Mouse (Mus musculus) cerebellum, postnatal 10 days (tissue): ENCODE data around the gene Zdhhc14.

Experiments
- DNase-seq, 2 experiments: peaks; one replicate each; pipeline ENCODE4 v3.0.0; 2021; ENCODE audit warnings: mixed read lengths in 2 of 2

The Zdhhc14 gene

DNA sequence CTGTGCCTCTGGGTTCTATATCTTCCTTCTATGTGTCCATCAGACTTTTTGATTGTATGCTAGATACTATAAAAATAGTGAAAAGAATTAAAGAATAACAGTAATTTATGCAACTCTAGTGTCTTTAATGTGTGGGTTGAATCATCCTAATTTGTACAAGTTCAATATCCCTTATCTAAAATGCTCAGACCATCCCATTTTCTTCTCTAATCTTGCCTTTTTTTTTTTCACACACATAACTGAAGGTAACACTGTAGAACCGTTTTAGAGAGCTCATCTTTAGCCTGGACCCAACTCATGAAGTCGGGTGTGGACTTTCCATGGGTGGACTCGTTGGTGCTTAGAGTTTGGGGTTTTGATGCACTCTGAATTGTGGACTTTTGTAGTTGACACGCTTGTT is 12.6 kb downstream of the Zdhhc14 start:
- DNase-seq, result no peak

DNA sequence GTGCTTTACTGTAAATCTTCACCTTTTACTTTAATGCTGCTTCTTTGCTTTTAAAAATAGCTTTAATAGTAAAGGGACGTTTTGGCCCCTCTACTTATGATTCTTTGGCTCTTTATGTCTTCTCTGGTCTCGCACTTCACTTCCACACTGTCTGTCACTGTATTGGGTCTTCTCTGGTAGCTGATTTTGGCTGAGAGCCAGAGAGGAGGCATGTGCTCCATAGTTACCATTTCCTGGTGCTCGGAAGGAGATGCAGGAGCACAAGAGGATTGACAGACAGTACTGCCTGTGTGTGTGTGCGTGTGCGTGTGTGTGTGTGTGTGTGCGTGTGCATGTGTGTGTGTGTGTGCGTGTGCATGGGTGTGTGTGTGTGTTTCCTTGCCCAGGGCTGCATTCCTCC is 14.2 kb downstream of the Zdhhc14 start:
- DNase-seq, result peak; percentile 75 to 80

DNA sequence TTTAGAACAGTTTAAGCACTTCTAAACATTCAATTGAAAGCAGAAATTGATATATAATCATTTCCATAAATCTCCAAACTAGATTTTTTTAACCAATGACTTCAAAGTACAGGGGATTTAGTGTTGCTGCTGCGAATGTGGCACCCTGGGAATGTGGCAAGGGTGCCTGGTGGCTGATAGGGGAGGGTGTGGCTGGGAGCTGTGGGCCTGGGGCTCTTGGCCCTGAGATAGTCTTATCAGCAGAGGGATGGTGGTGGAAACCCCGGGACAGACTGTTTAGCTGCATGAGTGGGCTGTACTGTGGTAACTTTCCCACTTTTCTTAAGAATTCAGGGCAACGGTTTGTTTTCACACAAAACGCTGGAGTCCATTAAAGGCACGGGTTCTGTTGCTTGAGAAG is 14.6 kb downstream of the Zdhhc14 start:
- no peak for DNase-seq

DNA sequence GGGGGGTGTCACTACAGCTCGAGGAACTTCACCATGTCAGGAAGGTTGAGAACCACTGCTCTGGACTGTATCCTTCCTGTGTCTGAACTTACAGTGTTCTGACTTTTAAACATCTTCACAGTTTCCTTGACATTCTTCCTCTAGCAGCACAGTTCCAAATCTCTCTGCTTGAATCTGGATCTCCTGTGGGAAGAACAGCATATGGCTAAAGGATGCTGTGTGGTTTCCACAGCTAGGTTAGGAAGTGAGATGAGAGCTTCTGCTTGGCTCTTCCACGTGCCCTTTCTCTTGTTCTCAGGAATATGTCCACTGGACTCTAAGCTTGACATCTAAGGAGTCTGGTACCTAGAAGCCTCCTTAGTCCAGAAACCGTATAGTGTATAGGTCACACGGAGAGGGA is 15.7 kb downstream of the Zdhhc14 start:
- no peak for DNase-seq

DNA sequence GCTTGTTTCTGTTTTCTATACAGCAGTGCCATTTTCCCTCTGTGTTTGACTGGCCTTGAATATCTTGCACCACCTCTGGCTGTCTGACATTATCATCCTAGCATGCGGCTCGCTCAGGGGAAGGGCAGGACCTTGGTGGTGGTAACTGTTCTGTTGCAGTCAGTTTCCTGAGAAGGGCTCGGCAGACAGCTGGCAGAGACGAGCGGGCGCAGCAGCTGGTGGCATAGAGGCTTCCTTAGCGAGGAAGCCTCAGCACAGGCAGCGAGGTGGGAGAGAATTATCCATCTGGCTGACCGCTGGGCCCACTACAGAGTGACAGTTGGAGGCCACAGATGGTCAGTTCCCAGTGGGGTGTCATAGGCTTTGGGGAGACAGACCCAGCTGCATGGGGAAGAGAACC is 18.2 kb downstream of the Zdhhc14 start:
- DNase-seq, result peak; percentile 53 to 63

DNA sequence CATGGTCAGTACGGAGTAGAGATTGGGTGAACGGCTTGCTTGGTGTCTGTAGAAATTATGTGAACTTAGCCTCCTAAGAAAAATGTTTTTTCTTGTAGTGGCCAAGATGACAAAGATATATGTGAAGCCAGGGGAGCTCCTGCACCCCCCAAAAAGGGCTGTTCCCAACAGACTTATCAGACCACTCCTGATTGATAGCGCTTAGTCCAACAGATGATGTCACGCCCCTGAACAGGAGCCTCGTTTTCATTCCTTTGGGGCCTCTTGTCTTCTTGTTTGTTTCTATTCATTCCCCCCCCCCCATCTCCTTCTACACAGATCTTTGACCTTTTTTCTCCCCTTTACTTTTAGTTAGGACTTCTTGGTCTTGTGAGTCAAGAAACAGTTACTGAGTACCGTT is 19.4 kb downstream of the Zdhhc14 start:
- DNase-seq, result no peak

DNA sequence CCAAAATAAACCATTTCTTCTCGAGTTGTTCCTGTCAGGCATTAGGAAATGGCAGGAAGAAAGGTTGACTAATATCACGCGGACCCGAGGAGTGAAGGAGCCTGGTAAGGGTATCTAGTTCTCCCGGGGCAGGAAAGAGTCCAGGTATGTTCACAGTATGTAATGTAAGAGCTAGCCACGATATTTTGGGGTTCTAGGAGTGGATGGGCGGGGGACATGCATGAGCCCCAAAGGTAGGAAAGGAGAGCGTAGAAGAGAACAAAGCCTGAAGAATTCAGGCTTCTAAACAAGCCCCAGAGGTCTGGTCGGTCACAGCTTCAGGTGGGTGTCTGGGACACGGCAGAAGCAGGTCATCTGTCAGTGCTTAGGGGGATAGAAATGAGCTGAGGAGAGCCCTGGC is 27.1 kb downstream of the Zdhhc14 start:
- DNase-seq, result no peak

DNA sequence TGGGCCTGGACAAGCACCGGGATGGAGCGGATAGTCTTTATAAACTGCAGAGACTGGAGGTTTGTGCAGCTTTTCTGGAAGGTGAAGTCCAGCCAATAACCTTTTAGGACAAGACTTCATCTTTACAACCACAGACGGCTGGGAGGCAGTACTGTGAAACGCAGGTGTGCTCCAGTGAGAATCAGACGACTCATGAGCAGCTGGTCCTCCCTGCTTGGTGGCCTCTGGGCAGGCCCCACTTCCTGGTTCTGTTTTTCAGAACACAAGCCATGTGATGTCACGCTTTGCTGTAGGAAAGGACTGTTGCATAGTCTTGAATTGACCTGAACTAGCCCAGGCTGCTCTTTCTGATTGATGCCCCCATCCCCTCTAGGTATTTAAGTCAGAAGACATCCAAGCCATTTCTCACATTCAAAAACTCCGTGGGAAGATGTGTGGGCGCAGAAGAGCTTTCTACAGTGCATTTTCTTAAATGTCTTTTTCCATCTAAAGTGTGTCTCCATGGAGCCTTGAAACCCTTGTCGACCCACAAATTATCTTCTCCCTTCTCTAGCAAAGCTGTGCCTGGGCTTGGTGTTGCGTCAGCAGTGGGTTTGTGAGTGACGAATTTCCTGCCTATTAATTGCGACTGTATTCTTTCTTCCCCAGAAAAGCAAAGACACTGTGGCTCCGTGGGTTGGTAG is 27.7 kb downstream of the Zdhhc14 start:
- DNase-seq, result no peak

DNA sequence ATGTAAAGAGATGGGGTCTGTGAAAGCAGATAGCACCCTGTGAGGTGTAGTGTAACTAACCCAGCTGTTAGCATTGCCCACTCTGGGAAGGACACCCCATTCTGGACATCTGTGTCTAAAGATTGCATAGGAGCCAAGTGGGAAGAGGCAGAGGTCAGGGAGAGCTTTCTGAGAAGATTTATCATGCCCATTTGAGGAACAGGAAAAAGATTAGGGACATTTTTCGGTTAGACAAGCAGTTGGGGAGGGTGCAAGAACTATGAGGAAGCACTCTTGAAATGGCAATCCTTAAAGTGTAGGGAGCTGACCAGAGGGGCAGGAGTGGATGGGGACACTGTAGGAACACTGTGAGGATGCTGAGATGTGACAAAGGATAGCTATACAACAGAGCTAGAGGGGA is 29.2 kb downstream of the Zdhhc14 start:
- DNase-seq, result no peak

DNA sequence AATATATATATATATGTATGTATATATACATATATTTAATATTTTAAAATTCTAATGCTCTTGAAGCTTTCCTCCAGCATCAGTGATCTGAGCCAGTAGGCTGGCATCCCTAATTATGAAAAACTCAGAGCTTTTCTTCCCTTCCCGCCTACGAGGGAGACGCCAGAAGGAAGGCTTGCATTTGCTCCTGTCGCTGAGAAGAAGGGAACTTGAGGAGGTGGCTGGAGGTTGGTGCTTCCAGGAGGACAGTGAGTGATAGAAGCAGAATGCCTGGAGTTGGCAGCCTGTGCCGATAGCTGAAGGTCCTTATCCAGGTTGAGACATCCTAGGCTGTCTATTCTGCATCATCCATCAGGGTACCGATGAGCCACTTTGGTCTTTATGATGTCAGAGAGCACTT is 37.2 kb downstream of the Zdhhc14 start:
- DNase-seq, result no peak

DNA sequence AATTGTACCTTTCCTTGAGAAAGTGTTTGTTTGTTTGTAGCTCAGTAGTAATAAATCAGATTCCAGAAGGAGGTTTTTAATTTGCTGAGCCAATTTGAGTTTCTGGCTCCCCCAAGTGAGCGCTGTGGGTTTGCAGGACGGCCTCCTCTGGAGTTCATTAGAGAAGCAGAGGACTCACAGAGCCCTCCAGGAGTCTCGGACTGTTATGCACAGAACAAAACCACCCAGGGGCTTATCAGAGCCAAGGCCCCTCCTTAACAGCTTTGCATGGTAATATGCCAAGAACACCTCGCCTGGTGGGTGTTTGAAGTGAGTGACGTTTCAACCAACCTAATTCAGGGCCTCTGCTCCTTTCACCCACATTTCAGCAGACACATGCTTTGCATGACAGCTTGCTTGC is 40.5 kb downstream of the Zdhhc14 start:
- DNase-seq, result no peak

DNA sequence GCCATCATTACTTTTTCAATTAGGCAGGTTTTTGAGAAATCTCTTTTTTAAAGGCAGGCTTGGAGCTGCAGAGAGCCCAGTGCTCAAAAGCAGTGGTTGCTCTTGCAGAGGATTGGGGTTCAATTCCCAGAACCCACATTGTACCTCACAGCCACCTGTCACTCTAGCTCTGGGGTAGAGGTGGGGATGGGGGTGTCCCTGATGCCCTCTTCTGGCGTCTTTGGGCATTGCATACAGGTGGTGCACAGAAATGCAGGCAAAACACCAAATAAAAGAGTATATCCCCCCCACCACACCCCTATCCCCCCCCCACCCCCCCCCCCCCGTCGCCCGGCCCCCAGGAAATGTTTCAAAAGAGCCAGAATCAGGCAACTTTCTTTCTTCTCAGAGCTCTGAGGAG is 43.0 kb downstream of the Zdhhc14 start:
- peak; percentile 39 to 62 for DNase-seq

DNA sequence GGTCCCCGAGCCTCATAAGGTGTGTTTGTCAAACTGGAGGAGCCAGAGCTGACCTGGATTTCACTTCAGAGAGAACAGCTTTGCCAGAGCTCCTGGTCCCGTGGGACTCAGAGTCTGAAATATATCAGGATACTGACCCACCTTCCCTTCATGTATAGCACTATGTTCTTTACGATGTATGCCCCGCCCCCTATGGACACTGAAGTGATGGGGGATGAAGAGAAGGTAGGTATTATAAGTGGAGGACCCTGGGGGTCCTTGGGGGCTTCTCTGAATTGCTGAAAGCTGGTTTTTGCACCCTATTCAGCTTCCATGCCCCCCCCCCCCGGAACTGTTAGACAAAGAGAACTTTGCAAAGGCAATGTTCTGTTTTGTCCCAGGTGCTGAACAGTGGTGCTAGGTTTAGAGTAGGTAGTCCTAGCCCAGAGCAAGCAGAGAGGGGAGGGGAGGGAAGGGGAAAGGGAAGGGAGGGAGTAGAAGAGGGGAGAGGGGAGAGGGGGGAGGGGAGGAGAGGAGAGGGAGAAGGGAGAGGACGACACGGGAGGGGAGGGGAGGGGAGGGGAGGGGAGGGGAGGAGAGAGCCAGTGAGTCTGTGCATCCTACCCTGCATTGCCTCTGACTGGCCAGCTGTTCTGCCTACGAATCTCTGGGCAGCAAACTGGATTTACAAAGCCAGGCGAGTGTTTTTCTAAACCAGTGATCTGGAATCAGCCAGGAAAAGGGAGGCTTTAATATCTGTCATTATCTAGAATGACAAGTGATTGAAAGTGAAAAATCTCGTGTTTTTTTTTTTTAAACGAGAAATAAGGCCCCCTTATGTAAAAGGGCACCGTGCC is 44.1 kb downstream of the Zdhhc14 start:
- DNase-seq, result no peak

DNA sequence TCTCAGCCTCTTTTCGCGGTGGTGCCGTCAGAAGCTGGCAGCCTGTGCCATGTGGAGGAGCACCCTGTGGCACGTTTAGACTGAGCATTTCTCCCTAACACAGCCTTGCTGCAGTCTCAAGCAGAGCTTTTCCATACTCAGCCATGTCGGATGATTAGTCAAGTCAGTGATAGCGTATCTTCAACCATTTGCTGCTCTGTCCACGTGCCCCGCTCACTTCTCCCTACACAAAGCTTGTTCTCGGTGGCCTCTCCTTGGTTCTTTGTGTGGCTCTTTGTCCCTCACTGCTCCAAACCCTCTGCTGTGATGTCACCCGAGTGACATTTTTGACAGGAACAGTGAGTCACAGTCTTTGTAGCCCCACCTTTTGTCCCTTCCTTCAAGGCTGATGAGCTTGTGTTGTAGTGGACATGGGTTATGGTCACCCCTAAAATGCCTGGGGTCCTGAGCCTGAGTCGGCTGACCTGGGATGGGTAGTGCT is 44.8 kb downstream of the Zdhhc14 start:
- DNase-seq, result peak; percentile 43 to 46

DNA sequence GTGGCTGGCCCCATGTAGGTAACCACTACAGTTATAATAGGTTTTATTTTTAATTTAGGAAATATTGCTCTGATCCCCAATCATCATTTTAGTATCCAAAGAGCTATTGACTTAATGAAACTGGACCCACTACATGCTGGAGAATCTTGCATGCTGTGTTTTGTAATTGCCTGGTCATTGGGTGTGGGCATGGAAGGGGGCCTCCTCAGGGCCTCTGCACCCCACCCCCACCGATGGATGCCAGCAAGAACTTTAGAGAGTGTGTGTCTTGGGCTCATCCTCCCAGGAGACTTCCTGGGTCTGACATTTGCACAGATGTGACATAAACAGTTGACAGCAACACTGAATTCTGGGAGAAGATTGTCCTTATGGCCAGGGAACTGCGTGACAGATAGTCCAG is 49.8 kb downstream of the Zdhhc14 start:
- no peak for DNase-seq

DNA sequence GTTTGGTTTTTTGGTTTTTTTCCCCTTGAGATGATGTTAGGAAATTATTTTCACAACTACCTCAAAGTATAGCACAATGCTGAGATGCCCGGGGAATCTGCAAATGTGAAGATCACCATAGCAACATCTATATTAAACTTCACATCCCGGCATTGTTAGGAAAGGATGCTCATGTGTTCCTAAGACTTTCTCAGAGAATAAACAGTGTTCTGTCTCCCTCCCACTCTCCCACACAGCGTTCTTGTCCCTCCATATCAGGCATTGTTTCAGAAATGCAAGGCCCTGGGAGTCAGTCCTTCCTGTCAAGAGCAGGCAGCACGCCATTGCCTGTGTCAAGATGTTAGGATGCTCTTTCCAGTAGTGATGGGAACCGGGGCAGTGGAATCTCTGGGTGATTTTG is 51.7 kb downstream of the Zdhhc14 start:
- no peak for DNase-seq

DNA sequence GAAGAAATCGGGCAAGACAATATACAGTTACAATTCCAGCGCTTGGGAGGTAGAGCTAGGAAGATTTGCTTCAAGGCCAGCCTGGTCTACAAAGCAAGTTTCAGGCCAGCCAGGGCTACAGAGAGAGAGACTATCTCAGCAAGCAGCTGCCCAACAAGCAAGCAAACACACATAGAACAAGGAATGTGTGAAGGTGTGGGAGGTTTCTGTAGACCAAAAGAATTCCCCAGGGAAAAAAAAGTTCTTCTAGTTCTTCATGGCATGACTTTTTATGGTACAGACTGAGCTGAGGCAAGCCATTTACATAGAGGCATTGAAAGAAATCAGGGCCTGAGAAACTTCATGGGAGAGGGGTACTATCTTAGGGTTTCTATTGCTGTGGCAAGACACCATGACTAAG is 52.7 kb downstream of the Zdhhc14 start:
- DNase-seq, result no peak

DNA sequence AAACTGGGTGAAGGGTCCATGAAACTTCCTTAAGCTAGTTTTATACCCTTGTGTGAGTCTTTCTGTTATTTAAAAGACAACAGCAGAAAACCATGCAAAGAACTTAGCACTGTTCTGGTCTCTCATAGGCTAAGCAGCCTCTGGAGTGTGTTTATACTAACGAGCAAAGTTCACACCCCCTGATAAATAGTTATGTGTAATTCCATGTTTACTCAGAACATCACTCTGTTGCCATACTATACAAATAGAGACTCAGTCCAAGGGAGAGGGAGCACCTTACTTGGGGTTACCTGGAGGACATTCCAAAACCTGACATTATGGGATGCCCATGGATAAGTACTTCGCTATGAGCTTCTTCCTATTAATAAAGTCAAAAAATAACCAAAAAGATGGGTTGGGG is 56.2 kb downstream of the Zdhhc14 start:
- no peak for DNase-seq

DNA sequence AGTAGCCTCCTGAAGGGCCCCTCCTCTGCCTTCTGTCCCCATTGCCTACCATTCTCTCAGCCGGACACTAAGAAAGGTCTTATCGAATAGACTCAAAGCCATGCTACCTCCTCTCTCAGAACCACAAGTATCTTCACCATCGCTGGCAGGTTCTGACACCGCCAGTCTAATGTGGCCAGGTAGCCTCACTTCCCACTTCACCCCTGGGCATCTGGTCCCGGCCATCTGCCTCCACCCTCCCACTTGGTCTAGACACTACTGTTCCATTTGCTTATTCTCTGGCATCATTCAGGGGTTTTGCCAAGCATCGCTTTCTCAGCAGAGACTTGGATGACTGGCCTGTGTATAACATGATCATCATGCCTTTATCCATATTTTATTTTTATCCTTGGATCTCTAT is 57.1 kb downstream of the Zdhhc14 start:
- DNase-seq, result peak; percentile 38 to 41

DNA sequence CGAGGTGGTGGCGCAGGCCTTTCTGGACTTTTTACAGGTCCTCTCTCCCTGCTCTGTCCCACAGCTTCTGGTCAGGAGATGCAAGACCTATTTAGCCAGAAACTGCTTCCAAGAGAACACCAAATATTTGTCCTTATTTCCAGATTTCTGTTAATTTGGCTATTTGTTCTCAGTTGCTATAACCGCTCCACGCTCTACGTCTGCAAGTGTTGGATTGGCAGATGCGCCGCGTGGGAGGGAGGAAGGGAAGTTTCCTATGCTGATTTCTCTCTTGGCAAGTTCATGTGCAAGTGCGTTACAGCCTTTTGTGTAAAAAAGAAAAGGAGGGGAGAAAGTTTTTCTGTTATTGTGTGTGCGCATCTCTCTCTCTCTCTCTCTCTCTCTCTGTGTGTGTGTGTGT is 58.1 kb downstream of the Zdhhc14 start:
- no peak for DNase-seq

DNA sequence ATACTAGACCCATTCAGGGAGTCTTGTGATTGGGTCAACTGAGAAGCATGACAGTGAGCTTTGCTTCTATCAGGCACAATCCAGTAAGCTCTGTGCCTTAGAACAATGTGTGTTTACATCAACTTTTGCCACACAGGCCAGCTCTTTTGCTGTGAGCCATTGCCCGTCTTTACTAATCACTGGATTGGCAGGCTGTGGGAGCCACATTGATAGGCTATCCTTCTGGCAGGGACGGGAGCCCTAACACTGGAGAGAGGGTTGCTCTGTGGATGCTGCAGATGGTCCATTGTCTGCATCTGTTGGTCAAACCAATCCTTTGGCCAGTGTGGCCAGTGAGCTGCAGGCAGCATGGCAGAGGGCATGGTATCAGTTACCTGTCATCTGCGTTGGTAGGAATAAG is 58.8 kb downstream of the Zdhhc14 start:
- peak in 1 of 2 experiments; percentile 35 for DNase-seq

DNA sequence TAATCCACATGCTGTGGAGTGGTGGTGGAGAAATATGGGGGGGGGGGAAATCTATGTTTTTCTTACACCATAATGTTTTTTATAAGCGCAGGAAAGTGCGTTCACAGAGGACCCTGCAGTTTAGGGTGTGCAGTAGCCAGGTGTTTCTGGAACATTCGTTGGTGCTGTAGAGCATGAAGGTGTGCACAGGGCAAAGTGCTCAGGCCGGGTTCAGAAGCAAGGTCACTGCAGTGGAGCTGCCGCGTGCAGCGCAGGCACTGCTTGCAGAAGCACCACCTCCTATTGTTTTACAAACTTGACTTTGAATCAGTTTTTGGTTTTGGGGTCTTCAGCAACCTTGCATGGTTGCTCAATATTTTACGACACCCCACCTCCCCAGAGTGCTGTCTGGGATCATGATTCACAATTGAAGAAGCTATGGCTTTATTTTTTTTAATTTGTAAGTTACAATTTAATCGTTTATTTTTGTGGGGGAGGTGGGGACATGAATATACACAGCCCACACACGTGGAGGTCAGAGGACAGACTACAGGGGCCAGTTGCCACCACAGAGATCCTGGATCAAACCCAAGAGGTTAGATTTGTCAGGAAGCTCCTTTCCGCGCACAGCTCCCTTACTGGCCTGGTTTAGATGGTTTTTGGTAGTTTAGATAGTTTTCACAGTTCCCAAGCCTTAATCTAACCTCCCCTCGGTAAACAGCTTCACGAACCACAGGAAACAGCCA is 59.8 kb downstream of the Zdhhc14 start:
- no peak for DNase-seq

DNA sequence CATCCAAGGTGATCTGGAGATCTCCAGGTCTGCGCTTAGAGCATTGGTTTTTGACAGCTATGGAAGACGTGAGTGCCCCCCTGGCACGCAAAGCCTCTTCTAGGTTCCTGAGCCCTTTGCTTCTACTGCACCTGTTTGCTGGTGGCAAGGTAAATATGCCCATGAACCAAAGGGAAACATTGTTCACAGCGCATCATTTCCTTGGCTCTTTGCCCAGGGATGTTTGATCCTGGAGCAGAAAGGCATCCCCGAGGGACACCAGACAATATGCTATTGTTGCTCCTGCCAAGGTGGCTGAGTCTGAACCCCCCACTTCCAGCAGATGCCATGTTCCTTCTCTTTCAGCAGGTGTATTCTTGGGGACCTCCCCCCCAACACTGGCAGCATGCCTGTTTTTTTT is 61.2 kb downstream of the Zdhhc14 start:
- peak; percentile 69 to 73 for DNase-seq

DNA sequence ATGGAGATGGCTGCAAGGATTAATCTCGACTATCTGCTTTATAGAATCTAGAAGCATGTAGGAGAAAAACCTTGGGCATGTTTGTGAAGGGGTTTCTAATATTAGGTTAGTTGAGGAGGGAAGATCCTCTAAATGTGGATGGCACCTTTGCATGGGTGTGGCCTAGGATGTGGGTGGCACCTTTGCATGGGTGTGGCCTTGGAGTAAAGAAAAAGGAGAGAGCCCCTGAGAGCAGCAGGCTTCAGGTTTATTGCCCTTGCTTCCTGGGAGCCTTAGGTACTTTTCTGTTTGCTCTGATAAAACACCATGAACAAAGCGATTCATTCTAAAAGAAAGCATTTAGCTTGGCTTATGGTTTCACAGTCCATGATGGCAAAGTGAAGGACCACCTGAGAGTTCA is 62.2 kb downstream of the Zdhhc14 start:
- no peak for DNase-seq
